Mouse (Mus musculus): ENCODE results near the gene Stx8. TPM values are rescaled to one million over a fixed set of nuclear protein-coding genes. Genes with fewer than 3 reads are reported as not detected.

Gene Stx8
- total RNA-seq, 4 experiments from 2014 or later = 27.4 to 41.6 (median 32.4) TPM

DNA sequence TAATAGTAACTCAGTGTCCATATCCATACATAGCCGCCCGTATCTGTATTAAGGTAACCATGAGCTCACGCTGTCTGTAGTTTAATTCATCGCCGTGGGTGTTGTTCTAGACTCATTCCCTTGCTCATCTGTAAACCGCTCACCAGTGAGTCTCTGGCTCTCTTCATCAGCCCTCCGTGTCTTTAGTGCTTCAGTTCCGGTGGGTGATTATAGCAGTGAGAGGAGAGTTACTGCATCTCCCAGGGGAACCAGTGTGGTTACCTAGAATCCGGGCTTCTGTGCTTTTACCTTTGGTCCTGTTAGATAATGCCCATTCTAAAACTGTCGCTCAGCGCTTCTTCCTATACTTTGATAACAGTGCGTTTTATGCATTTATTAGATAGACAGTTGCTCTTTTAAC, 116.8 kb downstream of the Stx8 start:
- no peak for DNase-seq (ENCODE audit: low spot score in 2 of 2)

DNA sequence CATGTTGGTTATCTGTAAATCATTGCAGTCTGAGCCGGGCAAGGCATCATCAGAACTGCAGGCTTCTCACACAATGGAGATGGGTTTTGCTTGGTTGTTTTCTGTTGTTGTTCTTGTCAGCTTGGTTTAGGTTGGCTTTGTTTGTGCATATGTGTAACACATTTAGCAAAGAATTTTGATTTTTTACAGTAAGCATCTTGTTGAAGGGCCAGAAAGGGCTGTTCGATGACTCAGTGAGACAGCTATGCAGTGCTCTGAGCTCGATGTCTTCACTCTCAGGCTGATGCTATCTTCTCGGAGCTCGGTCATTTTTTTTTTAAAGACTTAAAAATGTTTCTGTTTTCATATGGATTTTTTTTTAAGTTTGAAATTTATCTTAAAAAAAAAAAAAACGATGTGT, 117.6 kb downstream of the Stx8 start:
- no peak for DNase-seq (ENCODE audit: low spot score in 2 of 2)

DNA sequence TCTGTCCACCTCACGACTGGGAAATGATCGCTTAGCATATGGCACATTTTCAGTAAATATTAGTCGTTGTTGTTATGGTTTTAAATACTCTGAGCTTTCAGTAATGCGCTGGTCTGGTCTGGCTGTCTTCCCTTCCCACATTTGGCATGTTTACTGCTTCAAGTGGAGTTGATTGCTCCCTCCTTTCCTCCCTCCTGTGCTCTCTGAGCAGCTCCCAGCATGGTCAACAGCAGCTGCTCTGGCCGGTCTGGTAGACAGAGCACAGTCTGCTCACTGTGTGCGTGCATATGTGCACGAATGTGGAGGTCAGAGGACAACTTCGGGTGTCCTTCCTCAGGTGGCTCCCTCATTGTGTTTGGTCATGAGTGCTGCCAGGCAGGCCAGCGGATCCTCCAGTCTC, 120.2 kb downstream of the Stx8 start:
- DNase-seq (ENCODE audit: low spot score in 2 of 2) = no peak

DNA sequence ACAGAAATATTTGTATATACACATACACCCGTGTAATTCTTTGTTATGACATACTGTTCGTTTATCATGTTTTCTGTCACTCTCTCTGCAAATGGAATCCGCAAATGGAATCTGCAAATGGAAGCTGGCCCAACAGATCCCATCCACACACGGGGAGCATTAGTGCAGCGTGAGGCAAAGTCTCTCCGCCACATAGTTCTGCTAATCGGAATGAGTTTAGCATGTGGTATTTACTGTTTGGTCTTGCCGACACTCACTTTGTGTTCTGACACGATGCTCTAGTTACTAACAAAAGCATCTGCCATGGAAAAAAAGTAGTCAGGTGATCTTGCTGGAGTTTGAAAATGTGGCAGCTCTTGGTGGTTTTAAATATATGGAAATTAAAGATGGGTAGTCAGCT, 123.4 kb downstream of the Stx8 start:
- DNase-seq (ENCODE audit: low spot score in 2 of 2) = no peak

DNA sequence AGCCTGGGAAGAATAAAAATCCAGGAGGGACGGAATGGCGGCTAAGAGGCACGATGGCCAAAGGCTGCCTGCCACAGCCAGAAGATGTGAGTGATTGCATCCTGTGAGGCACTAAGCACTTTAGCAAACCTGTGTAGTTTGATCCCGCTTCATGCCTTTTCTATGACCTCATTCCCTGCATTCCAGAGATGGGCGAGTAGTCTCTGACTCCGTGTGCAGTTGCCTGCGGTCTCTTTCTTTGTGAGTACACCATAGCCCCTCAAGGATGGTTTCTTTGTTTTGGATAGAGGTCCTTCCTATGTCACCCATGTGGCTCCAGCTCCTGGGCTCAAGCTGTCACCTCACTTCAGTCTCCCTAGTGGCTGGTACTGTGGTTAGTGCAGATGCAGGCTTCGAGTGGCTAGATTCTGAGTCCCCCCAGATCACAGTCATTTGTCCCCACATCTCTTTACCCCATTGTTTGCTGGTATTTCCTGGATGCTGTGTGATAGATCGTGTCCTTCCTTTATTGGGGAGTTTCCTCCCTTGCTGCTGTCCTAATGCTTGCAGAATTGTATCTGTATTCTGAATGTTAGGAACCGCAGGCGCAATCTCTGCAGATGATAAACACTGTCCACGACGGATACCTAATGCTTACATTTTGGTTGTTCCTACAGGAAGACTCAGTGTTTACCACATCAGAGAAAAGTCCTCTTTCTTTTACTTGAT, 124.0 kb downstream of the Stx8 start:
- DNase-seq (ENCODE audit: low spot score in 2 of 2) = no peak

DNA sequence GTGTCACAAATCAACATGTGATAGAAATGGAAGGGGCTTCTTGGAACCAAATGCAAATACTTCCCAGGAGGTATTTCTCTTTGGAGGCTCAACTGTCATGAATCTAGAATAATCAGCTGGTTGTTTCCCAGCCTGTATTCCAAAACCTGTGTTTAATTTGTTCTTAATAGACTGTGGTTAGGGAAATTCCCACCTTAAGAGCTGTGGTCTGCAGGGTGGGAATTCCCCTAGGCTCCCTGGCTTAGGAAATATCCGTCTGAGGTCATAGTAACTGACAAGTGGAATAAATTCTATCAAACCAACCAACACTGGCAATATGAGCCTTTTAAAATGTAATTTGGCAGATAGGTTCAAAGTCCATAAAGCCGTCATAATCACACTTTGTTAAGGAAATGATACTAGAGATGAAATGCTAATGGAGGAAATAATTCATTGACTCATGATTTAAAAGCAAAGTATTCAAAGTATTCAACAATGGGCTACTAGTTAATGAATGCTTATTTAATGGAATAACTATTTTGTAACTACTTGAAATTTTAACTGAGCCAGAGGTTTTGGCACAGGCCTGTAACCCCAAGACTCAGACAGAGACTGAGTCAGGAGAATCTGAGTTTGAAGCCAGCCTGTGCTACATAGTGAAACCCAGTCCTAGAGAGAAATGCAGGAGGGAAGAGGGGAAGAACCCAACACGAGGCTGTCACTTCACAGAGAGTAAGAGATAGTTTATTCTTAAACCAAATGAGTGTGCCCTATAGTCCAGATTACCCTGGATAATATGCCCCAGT, 126.2 kb downstream of the Stx8 start:
- DNase-seq (ENCODE audit: low spot score in 2 of 2) = no peak

DNA sequence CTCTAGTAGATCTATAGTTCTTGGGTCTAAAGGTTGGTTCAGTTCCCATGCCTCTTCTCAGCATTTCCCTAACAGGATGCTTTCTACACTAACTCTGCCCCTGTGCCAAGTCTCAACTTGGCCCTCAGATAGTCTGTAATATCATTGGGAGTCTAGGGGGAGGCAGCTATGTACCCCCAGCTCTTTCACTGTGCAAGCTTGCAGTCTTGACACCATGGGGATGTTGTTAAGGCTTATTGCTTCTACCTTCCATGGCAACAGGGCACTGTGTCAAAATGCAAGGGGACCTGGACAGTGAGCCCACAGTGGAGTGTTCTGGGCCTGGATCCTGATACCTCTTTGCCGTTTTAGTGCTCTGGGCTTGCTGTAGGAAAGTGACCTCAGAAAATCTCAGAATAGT, 135.6 kb downstream of the Stx8 start:
- DNase-seq (ENCODE audit: low spot score in 2 of 2) = no peak

DNA sequence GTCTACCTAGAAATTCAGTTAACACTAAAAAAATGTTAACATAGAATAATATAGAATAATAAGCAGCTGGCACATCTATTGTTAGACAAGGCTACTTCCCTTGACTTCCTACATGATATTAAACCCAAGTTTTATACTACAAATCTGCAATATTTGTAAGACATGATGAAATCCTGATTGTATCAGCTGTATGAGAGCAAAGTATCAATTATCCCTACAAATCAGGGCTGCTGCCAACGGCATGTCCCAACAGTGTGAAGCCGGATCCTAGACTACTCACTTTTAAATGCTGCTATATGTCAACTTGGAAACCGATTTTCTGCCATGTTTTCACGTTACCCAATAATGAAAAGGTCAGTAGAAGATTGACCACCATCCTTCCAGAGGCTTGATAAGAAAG, 137.5 kb downstream of the Stx8 start:
- DNase-seq (ENCODE audit: low spot score in 2 of 2) = no peak

DNA sequence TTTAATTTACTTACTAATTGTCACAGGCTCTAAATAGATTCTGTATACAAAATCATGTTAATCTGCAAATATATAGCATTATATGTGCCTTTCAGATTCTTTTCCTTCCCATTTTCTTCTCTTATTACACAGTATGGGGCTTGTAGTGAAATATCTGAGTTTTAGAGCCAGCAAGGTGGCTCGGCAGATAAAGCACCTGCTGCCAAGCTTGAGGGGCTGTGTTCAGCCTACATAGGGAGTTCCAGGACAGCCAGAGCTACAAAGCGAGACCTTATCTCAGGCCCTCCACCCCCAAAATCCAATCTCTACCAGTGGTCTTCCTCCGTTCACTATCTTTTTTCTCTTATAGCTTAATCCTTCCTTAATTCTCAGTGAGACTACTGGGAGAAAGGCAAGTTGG, 140.1 kb downstream of the Stx8 start:
- DNase-seq (ENCODE audit: low spot score in 2 of 2) = no peak

DNA sequence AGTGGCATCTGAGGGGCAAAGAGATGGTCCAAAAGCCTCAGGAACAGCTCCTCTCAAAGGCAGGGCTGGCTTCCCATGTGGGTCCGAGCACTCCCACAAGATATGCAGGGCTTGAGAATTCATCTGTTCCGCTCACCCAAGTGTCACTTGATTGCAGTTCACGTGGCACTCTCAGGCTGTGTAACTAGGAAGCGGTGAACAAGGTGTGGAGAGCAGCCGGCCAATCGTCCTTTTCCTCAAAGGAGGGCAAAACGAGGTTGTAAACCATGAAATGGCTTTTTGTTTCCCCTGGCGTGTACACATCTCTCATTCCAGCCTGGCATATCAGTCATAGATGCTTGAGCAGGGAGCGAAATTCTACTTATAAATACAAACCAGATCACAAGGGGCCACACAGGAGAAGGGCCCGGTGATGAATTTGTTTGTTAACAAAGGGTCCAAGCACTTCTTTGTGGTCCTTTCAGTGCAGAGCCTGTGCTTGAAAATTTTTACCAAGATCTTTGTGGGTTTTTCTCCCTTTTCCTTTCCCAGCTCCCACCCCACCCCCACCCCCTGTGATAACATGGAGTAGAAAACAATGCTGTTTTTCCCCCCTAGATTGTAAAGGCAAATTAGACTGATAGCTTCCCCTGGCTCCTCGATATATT, 147.6 kb downstream of the Stx8 start:
- DNase-seq (ENCODE audit: low spot score in 2 of 2) = no peak

DNA sequence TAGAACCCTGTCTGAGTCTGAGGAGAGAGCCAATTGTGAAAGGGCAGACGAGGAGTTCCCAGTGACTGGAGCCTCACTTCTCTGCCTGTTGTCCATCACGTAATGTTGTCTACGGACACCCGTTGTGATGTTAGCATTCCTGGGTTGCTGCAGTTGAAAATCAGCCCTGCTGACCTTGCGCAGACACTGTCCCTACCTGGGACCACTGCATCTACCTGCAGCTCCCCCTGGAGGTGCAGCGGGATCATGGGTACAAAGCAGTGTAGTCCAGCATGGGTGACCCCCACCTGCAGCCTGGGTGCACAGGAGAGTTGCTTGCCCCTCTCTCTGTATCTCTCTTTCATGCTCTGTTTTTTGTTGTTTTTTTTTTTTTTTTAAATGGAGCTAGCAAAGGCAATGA, 148.2 kb downstream of the Stx8 start:
- DNase-seq (ENCODE audit: low spot score in 2 of 2) = no peak

DNA sequence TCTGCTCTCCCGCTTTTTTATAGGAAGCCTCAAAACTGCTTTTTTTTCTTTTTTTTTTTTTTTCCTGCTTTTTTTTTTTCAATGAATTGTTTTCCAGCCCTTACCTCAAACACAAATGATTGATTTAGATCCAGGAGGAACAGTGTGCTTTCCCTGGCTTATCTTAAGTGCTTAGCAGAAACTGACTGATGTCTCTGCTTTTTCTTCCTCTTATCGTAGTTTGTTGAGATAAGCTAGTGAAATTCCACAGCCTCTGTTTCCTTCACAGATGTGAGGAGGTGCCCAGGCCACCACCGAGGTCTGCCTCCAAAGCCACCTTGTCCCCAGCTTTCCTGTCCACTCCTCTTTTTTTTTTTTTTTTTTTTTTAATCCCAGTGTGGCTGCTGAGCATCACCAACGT, 150.2 kb downstream of the Stx8 start:
- no peak for DNase-seq (ENCODE audit: low spot score in 2 of 2)

DNA sequence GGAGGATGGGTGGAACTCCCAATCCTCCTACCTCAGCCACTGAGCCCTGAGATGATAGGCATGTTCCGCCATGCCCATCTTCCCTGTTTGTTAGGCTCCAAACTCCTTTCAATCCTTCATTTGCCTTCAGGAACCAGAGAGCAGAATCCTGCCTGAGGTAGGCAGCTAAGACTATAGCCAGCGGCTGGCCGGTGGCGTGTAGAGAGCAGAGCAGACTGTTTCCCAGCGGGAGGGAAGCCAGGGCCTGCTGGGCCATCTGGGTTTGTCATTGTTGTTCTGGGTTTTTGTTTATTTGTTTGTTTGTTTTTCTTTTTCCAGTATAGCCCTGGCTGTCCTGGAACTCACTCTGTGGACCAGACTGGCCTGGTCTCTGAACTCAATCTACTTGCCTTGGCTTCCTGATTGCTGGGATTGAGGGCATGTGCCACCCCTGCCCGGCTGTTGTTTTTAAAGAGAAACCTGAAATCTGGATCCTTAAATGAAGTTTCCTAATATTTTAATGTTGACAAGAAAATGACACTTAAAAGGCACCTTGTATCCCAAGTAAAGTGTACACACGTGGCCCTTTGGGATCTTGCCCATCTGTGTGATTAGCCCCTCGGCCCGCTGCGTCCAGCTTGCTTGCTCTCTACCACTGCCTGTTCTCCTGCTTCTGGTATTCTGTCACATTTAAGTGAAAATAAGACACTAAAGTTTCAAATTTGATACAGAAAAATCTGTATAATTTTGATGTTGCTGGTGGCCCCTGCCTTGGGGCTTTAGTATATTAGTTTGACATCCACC, 152.1 kb downstream of the Stx8 start:
- DNase-seq (ENCODE audit: low spot score in 2 of 2) = no peak

DNA sequence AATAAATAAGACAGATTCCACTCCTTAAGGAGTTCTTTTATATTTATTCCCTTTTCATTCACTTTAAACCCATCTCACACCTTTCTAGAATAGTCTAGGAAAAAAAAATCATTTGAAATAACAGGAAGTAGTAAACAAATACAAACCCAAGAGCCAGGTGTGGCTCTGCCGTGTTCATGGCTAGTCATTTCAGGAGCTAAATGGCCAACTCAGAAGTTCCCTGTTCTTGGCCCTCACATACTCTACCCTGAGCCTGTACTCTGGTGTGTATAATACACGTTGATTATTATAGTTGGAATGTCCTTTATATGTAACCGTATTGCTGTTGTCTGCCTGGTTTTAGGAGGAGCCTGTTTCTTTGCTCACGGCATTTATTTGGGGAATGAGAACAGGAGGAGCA, 152.7 kb downstream of the Stx8 start:
- DNase-seq (ENCODE audit: low spot score in 2 of 2) = no peak

DNA sequence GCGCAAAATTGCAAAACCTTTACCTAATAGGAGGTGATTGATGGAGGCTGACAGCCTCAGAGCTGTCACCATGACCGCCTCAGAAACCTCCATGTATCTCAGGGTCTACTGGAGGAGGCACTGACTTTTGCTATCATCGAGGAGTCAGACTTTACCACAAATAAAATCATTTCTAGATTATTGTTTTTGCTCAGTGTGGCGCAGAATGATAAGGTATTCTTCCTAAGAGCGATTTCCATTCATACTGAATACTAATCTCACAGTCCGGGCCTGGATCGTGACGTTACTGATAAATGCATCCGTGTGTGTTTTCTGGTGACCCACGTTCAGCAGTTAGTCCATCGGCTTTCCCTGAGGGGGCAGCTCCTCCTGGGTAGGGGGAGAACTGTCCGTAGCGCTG, 153.1 kb downstream of the Stx8 start:
- no peak for DNase-seq (ENCODE audit: low spot score in 2 of 2)

DNA sequence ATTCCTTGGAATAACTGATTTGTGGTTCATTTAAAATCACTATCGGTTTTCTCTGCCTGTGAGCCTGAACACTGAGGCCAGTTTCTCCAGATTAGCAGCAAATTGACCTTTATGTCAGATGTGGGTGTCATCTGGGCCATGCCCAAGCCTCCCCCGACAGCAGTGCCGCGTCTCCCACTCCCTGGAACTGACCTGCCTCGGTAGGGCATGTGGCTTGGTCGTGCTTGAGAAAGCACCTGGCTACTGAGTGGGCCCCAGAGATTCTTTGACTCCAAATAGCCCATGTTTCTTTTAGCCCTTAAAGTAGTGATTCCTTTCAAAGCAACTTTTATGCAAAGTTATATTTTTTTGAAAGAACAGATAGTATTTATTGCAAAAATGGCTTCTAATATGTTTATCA, 155.3 kb downstream of the Stx8 start:
- DNase-seq (ENCODE audit: low spot score in 2 of 2) = no peak

DNA sequence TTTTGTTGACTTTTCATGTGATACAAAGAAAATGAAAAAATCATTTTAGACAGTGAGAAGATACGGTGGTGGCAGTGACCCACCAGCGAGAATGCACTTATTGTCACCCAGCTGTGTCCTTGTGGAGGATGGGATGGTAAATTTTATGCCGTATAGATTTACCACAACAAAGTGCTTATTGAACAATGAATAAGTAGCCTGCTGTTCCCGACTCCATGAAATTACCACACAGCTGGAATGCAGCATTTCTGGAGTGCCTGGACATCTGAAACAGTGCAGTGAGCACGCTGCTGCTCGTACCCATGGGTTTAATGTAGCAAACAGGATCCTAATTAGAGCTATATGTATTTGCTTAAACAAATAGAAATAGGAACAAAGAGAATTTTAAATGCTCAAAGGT, 155.7 kb downstream of the Stx8 start:
- DNase-seq (ENCODE audit: low spot score in 2 of 2) = no peak

DNA sequence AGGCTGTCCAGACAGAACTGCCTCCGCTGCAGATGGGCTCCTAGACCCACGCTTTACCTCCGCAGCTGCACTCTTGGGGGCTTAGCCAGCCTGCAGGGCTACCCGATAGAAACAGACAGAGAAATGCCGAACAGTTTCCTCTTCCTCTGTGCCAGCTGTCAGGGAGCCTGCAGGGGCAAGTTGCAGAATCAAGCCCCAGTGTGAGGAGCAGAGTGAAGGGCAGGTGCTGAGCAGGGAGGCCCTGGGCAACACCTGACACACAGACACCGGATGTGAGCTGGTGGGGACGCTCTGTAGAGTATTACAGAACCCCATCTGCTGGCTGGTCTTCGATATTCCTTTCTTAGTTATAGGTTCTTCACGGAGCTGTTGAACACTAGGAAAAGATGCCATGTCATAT, 160.1 kb downstream of the Stx8 start:
- DNase-seq (ENCODE audit: low spot score in 2 of 2) = no peak

DNA sequence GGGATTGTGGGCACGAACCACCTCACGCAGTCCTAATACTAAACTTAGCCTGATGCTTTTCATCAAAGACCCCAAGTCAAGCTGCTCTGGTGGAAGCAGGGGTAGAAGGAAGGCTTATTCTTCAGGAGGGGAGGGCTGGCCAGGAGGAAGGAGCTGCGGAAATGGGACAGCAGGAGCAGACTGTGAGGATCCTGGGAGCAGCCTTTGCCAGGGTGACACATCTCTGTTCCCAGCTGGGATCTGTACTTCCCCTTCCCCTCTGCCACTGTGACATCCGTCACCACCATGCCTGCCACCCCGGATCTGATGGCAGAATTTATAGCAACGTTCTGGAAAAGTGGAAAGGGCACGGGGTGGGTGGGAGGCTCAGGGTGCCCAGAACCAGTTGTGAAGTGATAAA, 168.5 kb downstream of the Stx8 start:
- no peak for DNase-seq (ENCODE audit: low spot score in 2 of 2)

DNA sequence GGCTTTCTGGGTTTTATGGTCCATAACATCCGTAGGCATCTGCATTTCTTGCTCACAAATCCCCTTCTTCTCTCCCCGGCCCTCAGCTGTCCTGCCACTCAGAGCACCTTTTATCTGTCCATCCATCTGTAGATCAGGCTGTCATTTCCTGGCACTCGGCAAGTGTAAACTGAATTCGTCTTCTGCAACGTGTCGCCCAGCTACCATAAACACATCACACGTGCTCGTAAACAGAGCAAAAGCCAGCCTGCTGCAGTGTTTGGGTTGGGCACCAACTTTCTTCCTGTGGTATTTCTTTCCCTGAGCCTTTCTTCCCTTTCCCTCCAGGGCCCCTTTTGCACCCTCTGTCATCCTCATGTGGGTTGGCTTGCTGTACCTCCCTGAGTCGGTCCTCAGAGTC, 169.4 kb downstream of the Stx8 start:
- no peak for DNase-seq (ENCODE audit: low spot score in 2 of 2)

DNA sequence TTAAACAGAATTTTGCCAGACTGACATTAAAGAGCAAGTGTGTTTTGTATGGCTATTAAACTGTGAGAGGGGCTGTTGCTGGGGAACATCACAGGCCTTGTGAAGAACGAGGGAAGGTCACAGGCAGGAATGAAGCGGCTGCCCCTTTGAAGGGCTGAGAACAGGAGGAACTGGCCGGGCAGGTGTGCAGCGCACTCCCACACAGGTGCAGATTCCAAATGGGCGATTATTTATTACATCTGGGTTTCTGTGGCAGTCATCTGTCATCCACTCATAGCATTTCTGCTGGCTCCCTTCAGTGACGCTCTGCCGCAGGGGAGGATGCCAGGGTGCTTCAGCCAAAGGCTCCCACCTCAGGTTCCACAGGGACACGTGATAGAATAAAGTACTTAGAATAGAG, 170.7 kb downstream of the Stx8 start:
- DNase-seq (ENCODE audit: low spot score in 2 of 2) = no peak

DNA sequence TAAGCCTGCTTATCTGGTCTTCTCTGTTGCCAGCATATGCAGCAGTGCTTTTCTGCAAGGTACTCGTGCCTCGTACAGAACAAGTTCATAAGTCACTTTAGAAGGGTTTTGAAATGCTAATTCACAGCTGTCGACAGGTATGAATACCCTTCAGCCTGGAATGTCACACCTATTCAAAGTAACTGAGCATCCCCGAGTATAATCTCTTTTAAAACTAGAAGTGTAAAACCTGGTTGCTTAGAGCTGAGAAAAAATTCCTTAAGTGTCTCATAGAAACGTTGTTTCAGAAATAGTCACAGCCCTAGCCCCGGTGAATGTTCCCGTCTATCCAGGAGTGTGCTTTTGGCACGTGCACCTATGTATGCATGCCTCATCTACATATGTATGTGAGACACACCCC, 176.3 kb downstream of the Stx8 start:
- DNase-seq (ENCODE audit: low spot score in 2 of 2) = no peak
